Mouse (Mus musculus) kidney, adult 8-10 months (tissue): ENCODE measurements around the gene Exoc6b.
A peak's percentile ranks its signal among the peaks of the same experiment; 100 is the strongest.
"Not testable (repeated sequence)": the region's sequence is repeated elsewhere in the genome, so short reads cannot be mapped to it uniquely, and the experiment has no call there.

Source experiments
- DNase-seq, 2 experiments: peaks; one replicate each; pipeline ENCODE4 v3.0.0; 2022

Gene Exoc6b

DNA sequence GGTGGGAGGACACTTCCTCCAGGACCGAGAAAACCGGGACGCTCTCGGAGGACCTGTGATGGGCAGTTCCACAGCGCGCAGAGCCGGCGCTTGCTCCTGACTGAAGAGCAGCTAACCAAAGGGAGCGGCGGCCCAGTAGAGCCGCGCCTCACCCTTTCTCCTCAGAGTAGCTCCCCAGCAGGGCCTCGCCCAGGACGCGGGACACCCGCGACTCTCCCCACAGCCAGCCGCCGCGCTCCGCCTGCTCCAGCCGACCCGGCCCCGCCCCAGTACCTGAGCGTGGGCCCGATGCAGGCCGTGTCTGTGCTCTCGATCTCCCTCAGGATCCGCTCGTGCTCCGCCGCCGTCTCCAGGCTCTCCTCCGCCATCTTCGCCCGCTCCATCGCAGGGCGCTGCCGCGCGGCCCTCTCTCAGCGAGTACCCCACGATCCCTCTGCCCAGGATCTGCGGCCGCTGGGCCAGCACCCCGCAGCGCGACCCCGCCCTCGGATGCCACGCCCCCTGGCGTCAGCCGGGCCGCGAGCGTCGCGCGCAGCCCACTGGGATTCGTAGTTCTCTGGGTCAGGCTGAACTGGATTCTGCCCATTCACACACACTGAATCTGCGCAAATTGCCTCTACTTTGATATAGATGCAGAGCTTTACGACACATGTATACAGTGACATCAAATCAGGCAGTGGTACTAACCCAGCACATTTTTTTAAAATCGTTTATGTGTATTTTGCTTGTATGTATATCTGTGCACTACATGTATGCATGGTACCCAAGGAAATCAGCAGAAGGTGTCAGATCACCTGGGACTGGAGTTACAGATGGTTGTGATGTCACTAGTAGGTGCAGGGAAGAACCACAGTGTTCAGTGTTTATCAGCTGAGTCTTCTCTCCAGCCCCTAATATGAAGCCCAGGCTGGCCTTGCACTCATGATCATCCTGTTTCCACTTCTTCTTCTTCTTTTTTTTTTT, at the start of gene Exoc6b:
Exoc6b (minus strand) TSS at position 491 of the 963 bp plus-strand sequence.
- peak; percentile 74 to 82 for DNase-seq

DNA sequence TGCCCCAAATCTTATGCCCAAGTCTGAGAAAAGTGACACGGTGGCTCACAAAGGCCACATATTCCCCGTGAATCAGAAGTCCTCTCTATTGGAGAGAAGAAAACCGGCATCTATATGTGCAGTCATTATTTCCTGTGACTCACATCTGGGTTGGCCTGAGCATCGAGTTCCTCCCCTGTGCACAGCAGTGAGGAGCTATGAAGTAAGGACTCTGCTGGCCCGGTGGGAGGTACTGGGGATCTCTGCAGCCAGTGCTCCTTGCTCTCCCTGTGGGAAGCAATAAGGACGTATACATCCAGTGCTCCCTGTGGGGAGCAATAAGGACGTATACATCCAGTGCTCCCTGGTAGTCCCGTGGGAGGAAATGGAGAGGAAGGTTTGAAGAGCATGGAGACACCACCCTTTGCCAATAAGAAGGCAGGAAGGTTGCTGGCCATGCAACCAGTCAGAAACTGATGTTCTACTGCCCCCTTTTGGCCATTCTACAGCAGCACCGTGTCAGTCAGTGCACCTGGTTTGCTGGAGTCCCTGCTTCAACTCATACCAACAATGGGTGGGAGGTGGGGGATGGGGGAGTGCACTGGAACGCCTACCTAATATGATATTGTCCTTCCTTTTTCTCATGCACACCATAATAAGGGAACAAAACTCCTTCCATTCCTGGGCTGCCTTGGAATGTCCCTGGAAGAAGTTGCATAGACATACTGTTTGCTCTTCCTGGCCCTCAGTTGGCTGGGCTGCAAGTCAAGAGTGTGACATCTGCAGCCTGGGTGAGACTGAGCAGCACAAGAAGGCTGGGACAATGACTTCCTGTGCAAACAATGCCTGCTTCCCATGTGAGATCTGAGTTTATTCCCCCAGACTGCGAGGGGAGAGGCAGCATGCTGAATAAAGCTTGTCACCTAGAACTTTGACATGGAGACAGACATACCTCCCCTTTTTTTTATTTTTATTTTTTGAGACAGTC, 48.5 kb upstream of the Exoc6b start:
- DNase-seq, result peak; percentile 42 to 53

DNA sequence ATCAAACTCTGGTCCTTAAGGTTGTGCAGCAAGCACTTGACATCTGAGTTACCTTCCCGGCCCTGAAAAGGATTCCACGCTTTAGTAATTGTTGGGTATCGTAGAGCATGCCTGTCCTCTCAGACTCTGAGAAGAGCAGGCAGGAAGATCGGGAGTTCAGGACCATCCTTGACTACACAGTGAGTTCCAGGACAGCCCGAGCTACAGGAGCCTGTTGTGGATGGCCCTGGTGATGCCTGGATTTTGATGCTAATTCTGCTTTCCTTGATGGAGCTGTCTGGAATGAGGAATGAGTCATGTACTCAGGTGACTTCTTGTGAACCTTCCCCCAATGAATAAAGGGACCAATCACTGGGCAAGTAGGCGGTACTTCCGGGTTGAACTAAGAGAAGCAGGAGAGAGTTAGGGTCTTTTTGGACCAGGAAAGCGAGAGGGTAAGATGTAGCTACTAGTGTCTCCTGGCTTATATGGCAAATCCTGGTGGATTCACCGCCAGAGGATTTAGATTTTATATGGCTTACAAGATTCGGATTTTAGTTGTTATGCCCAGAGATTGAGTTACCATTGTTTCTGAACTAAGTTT, 35.8 kb upstream of the Exoc6b start:
- DNase-seq, result no peak

DNA sequence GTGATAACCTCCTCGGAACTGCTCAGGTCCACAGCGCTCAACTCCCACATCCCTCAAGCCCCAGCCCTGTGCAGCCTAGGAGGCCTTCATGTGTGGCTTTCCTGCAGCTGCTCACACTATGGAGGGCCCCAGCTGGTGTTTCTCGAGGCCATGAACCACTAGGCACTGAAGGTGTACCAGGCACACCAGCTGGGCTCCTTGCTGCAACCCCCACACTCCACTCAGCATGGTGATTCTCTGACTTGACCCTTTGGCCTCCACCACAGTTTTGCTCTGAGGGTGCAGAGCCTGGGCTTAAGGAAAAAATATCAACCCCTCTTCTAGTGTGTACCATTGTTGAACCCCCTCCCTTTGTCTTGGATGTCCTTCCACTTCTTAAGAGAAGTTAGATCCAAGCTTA, 34.0 kb upstream of the Exoc6b start:
- no peak for DNase-seq

DNA sequence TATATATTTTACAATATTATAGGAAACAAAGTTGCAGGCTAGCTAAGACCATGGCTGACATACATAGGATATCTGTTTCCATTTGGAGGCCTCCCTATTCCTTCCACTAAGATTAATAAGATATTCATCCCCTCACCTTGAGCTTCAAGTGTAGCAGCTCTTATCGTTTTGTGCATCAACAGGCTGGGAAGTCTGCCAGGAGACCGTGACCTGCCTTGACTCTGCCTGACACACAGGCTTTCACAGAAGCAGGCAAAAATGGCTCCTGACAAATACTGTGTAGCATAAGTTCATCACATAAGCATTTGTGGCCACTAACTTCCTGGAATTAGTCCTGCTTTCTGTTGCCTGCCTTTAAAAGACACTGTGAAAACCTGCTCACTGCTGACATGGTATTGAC, 27.1 kb upstream of the Exoc6b start:
- DNase-seq, result peak; percentile 5 to 9

DNA sequence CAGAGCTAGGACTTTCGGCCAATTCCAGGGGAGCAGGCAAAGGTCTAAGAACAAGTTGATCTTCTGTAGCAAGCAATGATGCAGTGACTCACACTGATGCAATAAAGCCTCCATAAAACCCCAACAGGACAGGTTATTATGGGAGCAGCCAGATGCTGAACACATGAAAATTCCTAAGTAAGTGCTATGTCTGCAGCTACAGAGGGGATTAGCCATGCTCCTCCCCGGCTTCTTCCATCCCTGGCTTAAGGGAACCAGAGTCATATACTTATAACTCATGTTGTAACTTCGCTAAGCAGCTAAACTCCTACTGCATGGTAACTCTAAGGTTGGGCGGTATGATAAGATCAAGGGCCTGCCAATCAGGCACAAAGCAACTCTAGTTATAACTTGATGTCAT, 18.1 kb upstream of the Exoc6b start:
- DNase-seq, result no peak

- DNase-seq, result no peak
These were observed 17.3 kb upstream of the Exoc6b start for GRCm38 (mm10) chr6:85086645-85087044.

GRCm38 (mm10) chr6:85076179-85076720, 6.9 kb upstream of the Exoc6b start:
- DNase-seq, result not testable (repeated sequence)

GRCm38 (mm10) chr6:85074996-85075395, 5.7 kb upstream of the Exoc6b start:
- no peak for DNase-seq

- DNase-seq, result peak; percentile 4 to 14
These were observed 841 bp downstream of the Exoc6b start for GRCm38 (mm10) chr6:85068322-85069022.

DNA sequence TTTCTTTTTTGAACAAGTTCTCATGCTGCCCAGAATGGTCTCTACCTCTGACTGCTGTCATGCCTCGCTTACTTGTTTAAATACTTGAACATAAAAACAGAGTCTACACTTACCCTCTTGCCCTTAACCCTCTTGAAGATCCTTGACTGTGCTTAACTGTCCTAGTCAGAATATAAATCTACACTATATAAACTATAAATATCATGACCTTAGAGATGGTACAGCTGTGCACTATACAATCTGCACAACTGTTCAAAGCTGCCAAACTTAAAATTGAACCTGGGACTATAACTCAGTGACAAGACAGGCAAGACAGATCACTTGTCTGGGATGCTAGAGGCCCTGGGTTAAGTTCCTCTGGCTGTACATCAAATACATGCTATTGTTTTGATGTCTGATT, 11.7 kb downstream of the Exoc6b start:
- DNase-seq, result no peak

GRCm38 (mm10) chr6:85051109-85051508, 18.2 kb downstream of the Exoc6b start:
- DNase-seq, result no peak

- no peak for DNase-seq
These were observed 22.8 kb downstream of the Exoc6b start for GRCm38 (mm10) chr6:85046531-85046930.

- DNase-seq, result no peak
These were observed 24.6 kb downstream of the Exoc6b start for GRCm38 (mm10) chr6:85044621-85045152.

DNA sequence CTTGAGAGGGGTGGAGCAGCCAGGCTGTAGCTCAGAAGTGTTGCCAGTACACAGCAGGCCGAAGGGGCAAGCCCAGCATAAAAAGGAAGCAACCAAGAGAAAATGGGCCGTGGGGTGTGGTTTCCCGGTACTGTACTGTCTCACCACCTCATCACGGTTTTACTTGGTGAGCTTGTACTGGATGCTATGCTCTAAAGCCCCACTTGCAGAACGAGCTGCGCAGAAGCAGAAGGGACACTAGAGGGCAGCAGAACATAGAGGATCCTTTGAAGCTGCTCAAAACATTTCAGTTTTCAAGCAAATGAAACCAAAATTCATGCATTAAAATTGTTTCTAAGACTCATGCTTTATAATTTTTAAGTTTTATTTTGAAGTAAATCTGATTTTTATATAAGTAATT, 31.6 kb downstream of the Exoc6b start:
- DNase-seq, result peak; percentile 26 to 58

DNA sequence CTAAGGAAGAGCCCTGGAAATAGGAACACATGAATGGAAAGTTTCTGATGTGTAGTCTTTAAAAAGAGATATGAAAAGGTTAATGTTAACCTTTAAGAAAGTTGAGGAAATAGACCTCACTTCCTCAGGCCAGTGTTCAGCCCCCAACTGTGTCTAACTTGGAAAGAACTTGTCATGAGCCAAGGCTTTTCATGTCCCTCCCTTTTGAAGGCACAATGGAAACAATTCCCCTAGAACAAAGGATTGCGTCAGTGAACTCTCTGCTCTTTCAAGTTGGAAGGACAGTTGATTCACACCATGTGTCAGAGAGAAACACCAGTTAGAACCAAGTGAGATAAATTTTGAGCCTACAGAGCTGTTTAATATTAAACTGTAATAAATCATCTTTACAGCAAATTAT, 39.6 kb downstream of the Exoc6b start:
- DNase-seq, result no peak

DNA sequence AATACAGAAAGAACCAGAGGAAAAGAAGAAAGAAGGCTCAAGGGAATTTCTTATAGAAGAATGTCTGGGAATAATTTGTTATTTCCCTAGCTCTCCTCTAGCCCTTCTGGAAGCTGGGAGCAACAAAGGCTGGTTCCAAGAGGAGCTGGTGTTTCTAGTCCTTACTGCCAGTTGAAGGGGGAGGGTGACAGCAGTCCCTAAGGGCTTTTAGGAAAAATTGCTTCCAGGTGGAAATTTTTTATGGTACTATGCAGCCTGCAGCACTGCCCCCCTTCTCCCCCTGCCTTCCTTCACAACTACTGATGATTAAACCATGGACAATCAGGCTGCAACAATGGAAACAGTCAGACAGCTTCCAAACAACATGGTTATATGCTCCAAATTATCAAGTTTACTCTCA, 44.9 kb downstream of the Exoc6b start:
- DNase-seq, result no peak

GRCm38 (mm10) chr6:85017011-85017410, 52.3 kb downstream of the Exoc6b start:
- DNase-seq, result no peak

GRCm38 (mm10) chr6:85013906-85014305, 55.4 kb downstream of the Exoc6b start:
- DNase-seq, result no peak

DNA sequence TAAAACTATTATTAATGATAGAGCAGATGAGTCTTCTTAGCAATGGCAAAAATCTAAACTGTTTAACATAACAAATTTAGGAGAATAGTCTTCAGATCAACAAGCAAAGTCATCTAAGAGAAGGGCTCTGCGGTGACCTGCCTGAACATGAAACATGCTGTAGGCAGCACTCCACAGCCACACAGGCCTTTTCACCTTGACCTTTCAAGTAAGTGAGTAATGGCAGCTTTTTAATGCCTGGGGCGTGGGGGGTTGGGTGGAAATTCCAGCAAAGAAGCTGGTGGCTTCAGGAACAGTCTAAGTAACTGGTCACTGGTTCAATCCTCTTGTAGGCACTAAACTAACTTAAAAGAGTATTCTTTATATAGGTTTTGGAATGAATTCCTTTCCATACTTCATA, 58.9 kb downstream of the Exoc6b start:
- peak; percentile 25 to 27 for DNase-seq

- no peak for DNase-seq
These were observed 73.9 kb downstream of the Exoc6b start for GRCm38 (mm10) chr6:84995418-84995817.

- no peak for DNase-seq
These were observed 92.7 kb downstream of the Exoc6b start for GRCm38 (mm10) chr6:84976563-84976971.
